ENCODE assay signal across 9 mouse cellular contexts in the genomic region with DNA sequence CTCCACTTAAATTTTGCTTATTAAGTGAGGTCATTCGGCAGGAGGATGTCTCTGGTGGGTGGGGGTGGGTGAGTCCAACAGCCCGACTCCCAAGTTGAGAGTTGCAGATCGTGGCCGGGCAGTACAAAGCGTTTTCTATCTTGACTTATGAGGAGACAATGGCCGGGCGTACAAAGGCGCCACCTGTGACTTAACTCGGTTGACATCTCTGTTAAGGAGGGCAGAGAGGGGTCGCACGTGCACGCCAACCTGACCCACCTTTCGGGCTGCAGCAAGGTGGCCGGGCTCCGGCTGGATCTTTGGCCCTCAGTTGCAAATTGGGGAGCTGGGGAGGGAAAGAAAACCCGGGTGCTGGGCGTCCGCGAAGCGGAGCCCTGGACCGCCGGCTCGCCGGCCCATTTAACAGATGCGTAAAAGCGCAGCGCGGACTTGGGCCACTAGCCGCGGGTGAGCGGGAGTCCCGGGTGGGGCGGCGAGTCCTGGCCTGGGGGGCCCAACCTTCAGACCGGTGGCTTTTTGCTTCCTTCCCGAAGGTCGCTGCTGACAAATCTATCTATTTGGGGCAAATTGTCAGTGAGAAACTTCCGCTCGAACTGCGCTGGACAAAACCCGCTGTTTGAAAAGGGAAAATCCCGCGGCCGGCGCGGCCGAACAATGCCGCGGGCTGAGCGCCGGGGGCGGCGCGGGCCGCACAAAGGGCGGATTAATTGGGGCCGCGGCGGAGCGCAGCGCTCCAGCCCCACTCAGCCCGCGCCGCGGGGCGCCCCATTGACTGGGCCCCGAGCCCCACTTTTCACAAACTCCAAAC. TPM values are rescaled to one million over a fixed set of nuclear protein-coding genes. Genes with fewer than 3 reads are reported as not detected.
DNase-seq lines count a peak whose midpoint lies in the region; ATAC-seq lines count a peak whose summit lies in the region.
"Had no signal": no experiment of that assay in that cellular context is flagged by ENCODE, and none has a peak within 500 bp of the region (broad histone marks: within the 10 kb centered on the region; RNA-seq: fewer than 3 reads in every experiment).

No protein-coding gene starts in this region.

- ATAC-seq in forebrain, embryonic 14.5 days, result peak; percentile 74
- no peak for ATAC-seq in liver, embryonic 15.5 days (ENCODE audit: insufficient read depth)
- ATAC-seq in cerebellum, adult (ENCODE audit: insufficient number of reproducible peaks, low FRiP score, low TSS enrichment), result no peak
- ATAC-seq in megakaryocyte-erythroid progenitor cell, adult 5-6 weeks (replicated peaks; ENCODE audit: low FRiP score, low TSS enrichment, poor library complexity, severe bottlenecking), result no peak

- intact Hi-C loops in gastrocnemius, postnatal 14 days (cut with DNase I; ENCODE audit: low total_unique reads), result no loop called here

- peak overlapping the region; percentile 49 for H3K9ac ChIP-seq in forebrain, embryonic 14.5 days (ENCODE audit: low read length)
- H3K9ac ChIP-seq in liver, embryonic 15.5 days, result no peak overlapping the region

- H3K4me2 ChIP-seq in forebrain, embryonic 14.5 days (ENCODE audit: low read length), result peak overlapping the region; percentile 79
- peak overlapping the region; percentile 32 for H3K4me2 ChIP-seq in liver, embryonic 15.5 days

- H3K27ac ChIP-seq in forebrain, embryonic 14.5 days (ENCODE audit: low read depth, low read length), result peak overlapping the region; percentile 55; the same call in 1 of the 2 replicates
- H3K27ac ChIP-seq in liver, embryonic 15.5 days (replicated peaks), result no peak overlapping the region

- no peaks in the 10 kb centered on the region for H3K36me3 ChIP-seq in forebrain, embryonic 14.5 days (ENCODE audit: control insufficient read depth, insufficient read depth, low read length)
- H3K36me3 ChIP-seq in liver, embryonic 15.5 days (replicated peaks), result no peaks in the 10 kb centered on the region

- no peaks in the 10 kb centered on the region for H3K9me3 ChIP-seq in forebrain, embryonic 14.5 days (replicated peaks; ENCODE audit: control insufficient read depth, low read length)
- no peaks in the 10 kb centered on the region for H3K9me3 ChIP-seq in liver, embryonic 15.5 days (replicated peaks)

- WGBS in forebrain, embryonic 14.5 days, result under 1% methylated on average over 67 of the region's 67 CpGs
- WGBS in liver, embryonic 15.5 days (ENCODE audit: insufficient replicate concordance), result under 1% methylated on average over 67 of the region's 67 CpGs

- peaks cover 4% of the 10 kb centered on the region; the same call in 1 of the 2 replicates for H3K27me3 ChIP-seq in forebrain, embryonic 14.5 days (replicated peaks; ENCODE audit: control insufficient read depth, insufficient read depth, low read length)
- H3K27me3 ChIP-seq in liver, embryonic 15.5 days, result peaks cover 100% of the 10 kb centered on the region

- peak overlapping the region; percentile 39 for H3K4me3 ChIP-seq in forebrain, embryonic 14.5 days (ENCODE audit: low read depth, low read length)
- H3K4me3 ChIP-seq in liver, embryonic 15.5 days (replicated peaks), result peak overlapping the region; percentile 17; the same call in 1 of the 2 replicates

- peaks cover 38% of the 10 kb centered on the region for H3K4me1 ChIP-seq in forebrain, embryonic 14.5 days (ENCODE audit: control insufficient read depth, insufficient read depth, low read length)
- peaks cover 7% of the 10 kb centered on the region for H3K4me1 ChIP-seq in liver, embryonic 15.5 days (replicated peaks)

- peak; percentile 56 for DNase-seq in A20 (ENCODE audit: low read depth, low spot score)
- DNase-seq in B cell, adult 2 months, result peak; percentile 41 to 47
- peak; percentile 80 for DNase-seq in forebrain, embryonic 14.5 days (ENCODE audit: low spot score)
- DNase-seq in gastrocnemius, postnatal 14 days, result no peak
- no peak for DNase-seq in lung, postnatal 36 days
- DNase-seq: right cerebral cortex, postnatal 14 days had no signal

RNA-seq across cellular contexts. Expression of a gene that starts 7.8 kb away (rescaled TPM):
- polyA plus RNA-seq in forebrain, embryonic 14.5 days (2014; fragmentation: Nextera tagmentation; extraction: Ambion mirVana), result 54.2 and 54.9 TPM in 2 replicates
- 12.0 and 12.2 TPM in 2 replicates for polyA plus RNA-seq in liver, embryonic 15.5 days (2015; fragmentation: Nextera tagmentation; extraction: Ambion mirVana)
- 20.9 and 44.1 TPM in 2 replicates for total RNA-seq in megakaryocyte-erythroid progenitor cell, adult 5-6 weeks (2014; fragmentation: Nextera tagmentation)
- 33.5 and 48.7 TPM in 2 replicates for total RNA-seq in megakaryocyte-erythroid progenitor cell, adult 5-6 weeks (2017)
- 10 to 100 TPM; 12.2 to 12.9 TPM for total RNA-seq in gastrocnemius, postnatal 14 days (2021)

RNA-seq across cellular contexts. Expression of a gene that starts 8.0 kb away (rescaled TPM):
- polyA plus RNA-seq in forebrain, embryonic 14.5 days (2014; fragmentation: Nextera tagmentation; extraction: Ambion mirVana), result 33.2 and 39.4 TPM in 2 replicates
- not detected in 2 replicates for polyA plus RNA-seq in liver, embryonic 15.5 days (2015; fragmentation: Nextera tagmentation; extraction: Ambion mirVana)
- total RNA-seq in megakaryocyte-erythroid progenitor cell, adult 5-6 weeks (2014; fragmentation: Nextera tagmentation), result not detected in 2 replicates
- total RNA-seq in megakaryocyte-erythroid progenitor cell, adult 5-6 weeks (2017), result not detected in 2 replicates
- not detected for total RNA-seq in gastrocnemius, postnatal 14 days (2021)

Comparison
In these comparisons a context has a peak if more than half of its experiments do, and no peak if none do; other contexts are left out.
1. DNase-seq: peak in A20 (single experiment), B cell, adult 2 months (2 of 2) and forebrain, embryonic 14.5 days (single experiment); none in gastrocnemius, postnatal 14 days (single experiment) and lung, postnatal 36 days (single experiment).